Mouse (Mus musculus) kidney, postnatal 10 days (tissue): ENCODE measurements around the gene Ftl1.

ENCODE experiments used
- DNase-seq: peaks from one replicate; pipeline ENCODE4 v3.0.0; 2021; ENCODE audit warnings: mixed read lengths

Ftl1 gene

DNA sequence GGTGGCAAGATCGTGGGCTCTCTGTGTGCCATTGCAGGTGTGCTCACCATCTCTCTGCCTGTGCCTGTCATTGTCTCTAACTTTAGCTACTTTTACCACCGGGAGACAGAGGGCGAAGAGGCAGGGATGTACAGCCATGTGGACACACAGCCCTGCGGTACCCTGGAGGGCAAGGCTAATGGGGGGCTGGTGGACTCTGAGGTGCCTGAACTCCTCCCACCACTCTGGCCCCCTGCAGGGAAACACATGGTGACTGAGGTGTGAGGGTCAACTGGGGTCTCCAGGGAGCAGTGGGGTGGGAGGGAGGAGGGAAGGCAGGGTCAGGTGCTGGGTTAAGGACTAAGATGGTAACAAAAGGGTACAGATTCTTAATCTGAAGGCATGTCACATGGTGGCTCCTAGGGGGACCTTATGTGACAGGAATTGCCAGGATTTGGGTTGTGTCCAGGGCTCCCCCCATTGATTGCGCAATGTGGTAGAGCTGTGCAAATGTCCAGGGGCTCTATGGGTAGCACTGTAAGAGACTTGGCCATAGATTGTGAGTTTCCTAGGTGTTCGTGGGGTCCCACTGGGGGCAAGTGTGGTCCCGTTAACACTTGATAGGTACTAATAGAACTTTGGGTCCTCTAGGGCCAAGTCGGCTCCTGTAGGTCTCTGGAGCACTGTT, 50.1 kb downstream of the Ftl1 start:
- no peak for DNase-seq

DNA sequence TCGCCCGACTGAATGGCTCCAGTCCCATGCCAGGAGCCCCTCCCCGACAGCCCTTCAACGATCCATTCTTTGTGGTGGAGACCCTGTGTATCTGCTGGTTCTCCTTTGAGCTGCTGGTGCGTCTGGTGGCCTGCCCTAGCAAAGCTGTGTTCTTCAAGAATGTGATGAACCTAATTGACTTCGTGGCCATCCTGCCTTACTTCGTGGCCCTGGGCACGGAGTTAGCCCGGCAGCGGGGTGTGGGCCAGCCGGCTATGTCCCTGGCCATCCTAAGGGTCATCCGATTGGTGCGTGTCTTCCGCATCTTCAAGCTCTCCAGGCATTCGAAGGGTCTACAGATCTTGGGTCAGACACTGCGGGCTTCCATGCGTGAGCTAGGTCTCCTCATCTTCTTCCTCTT, 50.7 kb downstream of the Ftl1 start:
- no peak for DNase-seq

DNA sequence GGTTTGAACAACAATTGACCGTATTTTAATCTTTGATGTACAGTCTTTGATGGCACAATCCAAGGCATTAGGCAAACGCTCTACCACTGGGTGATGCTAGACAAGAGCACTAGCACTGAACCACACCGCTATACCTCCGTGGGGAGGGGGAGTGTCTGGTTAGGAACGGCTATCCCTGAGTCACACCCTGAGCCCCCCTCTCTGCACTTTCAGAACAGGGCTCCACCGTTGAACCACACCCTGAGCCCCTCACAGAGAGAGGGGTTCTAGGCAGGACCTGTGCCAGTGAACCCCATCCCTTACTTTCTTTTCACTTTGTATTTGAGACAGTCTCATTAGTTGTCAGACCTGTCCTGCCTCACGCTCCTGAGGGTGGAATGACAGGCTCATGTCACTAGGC, 51.3 kb downstream of the Ftl1 start:
- no peak for DNase-seq
